Mouse (Mus musculus) retina, postnatal 1 day (tissue): ENCODE measurements around the gene Echdc2.
"Not testable (repeated sequence)": the region's sequence is repeated elsewhere in the genome, so short reads cannot be mapped to it uniquely, and the experiment has no call there.

Experiments used
- DNase-seq: peaks from one replicate; pipeline ENCODE4 v3.0.0-alpha.2; 2012

Gene Echdc2

DNA sequence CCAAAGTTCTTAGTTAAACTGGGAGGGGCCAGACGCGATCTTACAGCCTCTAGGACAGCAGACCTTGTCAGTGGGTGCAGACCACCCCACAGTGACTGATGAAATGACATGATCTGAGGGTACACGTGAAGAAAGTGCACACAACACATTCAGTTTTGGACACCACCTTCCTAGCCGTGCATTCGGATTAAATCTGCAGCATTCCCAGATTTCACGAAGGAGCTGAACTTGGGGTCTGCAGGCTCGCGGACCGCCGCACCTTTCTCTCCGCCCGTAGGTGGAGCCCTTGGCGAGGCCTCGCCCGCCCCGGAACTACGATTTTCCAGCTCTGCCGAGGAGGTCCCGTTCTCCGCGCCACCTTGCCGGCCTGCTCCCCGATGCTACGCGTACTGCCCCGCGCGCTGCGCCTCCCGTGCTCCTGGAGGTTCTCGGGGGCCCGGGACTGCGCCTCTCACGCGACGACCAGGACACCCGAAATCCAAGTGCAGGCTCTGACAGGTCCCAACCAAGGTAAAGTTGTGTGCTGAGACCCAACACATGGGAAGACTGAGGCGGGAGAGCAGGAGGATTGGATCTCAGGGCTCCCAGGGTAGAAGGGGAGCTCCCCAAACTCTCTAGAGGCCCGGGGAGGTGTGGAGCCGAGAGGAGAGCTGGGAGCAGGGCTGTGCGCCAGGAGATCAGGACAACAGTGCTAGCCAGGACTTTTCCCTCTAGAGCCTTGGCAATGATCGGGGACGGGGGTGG, at the start of gene Echdc2:
TSS of gene Echdc2 (plus strand) at position 286 of the 744 bp plus-strand sequence.
- DNase-seq, result peak; percentile 60

DNA sequence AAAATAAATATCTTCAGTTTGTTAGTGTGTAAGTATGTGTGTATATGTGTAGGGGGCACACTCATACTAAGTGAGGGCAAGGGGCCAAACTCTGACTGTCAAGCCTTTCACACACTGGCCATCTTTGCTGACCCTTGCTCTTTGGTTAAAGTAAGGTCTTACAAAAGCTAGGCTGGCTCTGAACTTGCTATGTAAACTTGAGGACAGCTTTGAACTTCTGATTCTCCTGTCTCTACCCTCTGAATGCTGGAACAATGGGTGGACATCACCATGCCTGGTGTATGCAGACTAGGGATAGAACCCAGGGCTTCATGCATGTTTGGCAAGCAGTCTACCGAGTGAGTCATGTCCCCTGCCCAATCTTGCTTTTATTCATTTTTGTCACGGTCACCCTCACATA, 48.8 kb upstream of the Echdc2 start:
- no peak for DNase-seq

DNA sequence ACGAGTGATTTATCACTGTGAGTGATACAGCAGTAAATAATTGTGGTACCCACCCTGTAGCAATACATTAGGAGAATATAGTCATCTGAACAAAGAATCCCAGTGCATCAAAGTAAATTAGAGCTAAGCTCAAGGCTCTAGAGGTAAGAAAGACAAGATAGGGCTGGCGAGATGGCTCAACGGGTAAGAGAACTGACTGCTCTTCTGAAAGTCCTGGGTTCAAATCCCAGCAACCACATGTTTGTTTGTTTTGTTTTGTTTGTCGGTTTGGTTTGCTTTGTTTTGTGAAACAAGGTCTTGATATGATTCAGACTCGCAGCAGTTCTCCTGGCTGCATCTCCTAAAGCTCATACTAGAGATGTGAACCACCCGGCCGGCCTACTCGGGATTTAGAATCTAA, 47.7 kb upstream of the Echdc2 start:
- no peak for DNase-seq

DNA sequence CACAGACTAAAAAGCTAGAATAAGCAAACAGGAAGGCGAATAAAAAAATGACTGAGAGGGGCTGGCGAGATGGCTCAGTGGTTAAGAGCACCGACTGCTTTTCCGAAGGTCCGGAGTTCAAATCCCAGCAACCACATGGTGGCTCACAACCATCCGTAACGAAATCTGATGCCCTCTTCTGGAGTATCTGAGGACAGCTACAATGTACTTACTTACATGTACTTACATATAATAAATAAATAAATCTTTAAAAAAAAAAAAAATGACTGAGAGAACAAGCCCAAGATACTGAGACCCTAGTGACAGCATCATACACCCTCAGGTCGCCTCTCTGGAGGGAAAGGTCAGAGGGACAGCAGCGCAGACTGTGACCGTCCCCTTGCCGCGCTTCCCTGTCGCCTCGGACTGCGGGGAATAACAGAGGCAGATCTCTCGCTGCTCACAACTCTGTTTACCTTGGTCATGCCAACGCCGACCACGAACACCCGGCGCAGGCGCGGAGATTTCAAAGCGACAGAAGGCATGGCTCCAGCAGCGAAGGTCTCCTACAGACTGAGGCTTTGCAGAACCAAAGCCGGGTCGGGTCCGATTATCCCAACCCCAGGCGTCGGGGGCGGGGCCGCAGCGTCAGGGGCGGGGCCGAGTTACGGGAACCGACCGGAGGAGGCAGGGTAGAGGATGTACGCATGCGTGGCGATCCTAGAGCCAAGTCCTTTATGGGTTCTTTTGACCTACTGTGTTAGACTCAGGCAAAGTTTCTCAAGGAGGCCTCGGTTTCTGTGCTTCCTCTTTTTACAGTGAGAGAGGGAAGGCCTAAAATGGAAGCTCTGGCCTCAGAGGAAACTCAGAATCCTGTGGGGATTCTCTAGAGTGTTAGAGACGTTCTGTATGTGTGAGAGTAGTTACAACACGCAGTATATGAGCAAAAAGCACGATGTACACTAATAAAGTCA, 47.0 kb upstream of the Echdc2 start:
- DNase-seq, result peak; percentile 93

DNA sequence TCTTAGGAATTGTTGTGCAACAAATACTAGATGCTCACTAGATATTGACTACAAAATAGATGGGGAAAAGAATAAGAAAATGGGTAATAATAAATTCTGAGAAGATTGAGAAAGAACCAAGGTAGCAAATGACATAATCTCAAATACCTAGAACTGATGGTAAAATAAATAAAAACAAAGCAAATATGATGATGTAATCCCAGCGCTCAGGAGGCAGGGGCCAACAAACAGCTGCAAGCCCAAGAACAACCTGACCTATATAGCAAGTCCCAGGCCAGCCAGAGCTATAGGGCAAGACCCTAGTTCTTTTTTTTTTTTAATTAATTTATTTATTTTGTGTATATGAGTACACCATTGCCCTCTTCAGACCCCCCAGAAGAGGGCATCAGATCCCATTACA, 41.1 kb upstream of the Echdc2 start:
- DNase-seq, result no peak

DNA sequence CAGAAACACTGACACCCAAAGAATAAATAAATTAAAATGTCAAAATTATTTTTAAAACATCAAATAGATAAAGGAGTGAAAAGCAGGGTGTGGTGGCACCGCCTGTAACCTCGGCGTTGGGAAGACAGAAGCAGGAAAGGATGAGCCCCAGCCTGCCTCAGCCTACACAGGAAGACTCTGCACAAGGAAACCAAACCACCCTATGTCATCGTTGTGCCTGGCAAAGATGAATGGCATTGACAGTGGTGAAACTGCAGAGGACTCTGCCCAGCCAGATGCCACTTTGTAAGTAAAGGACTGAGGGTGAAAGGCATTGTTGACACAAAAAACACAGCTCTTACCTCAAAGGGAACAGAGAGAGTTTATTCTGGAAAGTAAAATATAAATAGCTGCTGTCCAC, 39.0 kb upstream of the Echdc2 start:
- no peak for DNase-seq

DNA sequence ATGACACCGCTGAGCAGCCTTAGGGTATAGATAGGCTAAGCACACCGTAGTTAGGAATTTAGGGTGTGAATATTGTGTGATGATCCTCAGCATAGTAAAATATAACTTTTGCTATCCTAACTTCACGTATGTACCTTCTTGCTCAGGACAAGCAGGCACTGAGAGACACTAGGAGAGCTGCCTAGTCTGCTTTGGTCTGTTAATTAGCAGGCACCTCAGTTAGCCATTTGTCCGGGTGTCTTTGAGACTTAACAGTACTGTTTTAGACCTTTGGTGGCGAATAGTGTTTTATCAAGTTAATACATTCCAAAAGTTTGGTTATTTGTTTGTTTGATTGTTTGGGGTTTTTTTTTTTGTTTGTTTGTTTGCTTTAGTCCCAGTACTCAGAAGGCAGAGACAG, 37.7 kb upstream of the Echdc2 start:
- no peak for DNase-seq

DNA sequence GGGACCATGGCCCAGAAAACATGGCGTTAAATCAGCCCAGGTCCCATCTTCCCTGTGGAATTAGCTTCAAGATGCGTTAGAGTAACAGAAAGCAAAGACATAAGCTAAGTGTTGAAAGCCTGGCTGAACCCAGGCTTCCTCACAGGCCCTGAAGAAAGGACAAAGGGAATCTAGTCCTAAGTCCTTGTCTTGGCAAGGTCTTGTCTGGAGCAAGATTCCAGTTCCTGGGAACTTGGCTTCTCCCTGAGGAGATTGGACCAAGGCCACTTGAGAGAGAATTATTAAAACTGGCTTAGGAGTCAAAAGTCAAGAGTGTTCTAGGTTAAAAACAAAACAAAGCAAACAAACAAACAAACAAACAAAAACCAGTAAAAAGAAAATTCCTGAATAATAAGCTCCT, 36.9 kb upstream of the Echdc2 start:
- no peak for DNase-seq

DNA sequence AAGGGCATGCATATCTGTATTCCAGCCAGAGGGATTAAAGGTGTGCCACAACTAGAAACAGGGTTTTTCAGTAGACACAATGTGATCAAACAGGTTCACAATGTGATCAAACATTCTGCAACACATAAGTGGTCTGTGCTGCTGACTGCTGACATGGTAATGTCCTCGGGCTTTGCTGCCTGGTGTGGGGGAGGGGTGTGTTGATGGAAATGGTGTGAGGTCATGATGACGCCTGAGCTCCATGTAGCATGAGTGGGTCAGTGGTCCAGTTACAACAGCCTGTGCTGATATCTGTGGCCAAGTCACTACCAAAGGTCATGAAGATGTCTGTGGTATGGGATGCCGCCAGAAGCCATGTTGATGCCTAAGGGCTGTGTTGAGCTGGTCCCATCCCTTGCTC, 34.8 kb upstream of the Echdc2 start:
- no peak for DNase-seq

DNA sequence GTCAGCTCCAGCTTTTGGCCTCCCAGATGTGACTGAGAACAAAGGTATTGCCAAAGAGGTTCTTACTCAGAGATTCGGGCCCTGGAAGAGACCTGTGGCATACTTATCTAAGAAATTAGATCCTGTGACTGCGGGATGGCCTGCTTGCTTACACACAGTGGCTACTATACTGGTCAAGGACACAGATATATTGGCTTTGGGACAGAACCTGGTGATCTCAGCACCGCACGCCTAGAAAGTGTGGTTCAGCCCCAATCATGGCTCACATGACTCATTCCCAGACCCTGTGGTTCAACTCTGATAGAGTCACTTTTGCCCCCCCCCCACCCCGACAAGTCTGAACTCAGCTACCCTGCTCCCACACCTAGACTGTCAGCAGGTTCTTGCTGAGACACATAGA, 28.3 kb upstream of the Echdc2 start:
- DNase-seq, result no peak

DNA sequence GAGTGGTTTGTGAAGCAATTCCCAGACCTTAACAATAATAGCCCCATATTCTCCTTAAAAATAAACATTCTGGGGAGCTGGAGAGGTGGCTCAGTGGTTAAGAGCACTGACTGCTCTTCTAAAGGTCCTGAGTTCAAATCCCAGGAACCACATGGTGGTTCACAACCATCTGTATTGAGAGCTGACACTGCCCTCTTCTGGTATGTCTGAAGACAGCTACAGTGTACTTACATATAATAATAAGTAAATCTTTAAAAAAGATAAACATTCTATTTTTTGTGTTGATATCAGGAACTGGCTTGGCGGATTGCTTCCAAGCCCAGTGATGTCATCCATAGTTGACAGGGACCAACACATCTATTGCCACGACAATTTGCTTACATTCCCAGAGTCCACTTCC, 22.1 kb upstream of the Echdc2 start:
- DNase-seq, result not testable (repeated sequence)

DNA sequence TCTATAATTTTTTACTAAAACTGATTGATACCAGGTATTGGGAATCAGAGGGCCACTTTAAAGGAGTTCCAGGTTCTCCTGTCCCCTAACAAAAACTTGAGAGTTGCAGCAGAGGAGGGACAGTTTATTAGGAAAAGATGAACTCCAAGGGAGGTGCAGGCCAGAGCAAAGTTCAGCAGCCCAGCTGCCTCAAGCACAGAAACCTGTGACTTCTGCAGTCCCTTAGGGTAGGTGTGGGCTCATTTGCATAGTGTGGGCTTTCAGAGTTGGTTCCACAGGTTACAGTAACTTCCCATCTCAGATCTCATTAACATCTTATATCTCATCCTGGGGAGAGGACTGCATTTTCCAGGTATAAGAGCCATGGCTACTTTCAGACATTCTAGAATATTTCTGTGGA, 21.5 kb upstream of the Echdc2 start:
- DNase-seq, result no peak

DNA sequence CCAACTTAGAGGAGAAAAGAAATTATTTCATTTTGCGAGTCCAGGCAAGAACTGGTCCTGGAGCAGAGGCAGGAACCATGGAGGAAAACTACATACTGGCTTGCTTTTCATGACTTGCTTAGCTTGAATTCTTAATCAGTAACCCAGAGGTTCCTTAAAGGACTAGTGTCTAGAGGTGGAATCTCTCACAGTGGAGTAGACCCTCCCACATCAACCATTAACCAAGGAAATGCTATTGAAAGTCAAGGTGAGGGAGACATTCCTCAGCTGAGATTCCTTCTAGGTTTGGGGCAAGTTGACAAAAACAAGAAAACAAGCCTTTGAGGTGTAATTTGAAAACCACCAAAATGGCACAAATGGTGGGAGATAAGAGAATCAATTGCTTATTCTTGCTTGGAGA, 20.4 kb upstream of the Echdc2 start, which contains the start of gene Scp2:
TSS of gene Scp2 (minus strand) at position 119 of the 400 bp plus-strand sequence.
- no peak for DNase-seq

DNA sequence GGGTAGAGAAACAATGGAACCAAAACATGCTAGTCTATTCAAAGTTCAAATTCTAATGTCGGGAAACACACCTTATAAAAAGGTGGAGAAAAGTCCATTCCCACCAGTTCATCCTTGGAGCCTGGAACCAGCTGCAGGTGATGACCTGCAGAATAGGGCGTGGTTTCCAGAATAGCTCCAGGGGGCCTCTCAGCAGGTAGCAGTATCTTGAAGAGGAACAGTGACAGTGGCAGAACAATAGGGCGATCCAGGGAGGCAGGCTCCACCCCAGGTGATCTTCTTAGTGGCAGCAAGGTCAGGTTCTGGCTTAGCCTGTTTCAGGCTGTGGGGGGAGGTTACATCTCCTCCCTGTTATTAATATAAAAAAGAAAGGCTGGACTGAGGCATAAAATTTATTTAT, 19.7 kb upstream of the Echdc2 start:
- DNase-seq, result not testable (repeated sequence)

DNA sequence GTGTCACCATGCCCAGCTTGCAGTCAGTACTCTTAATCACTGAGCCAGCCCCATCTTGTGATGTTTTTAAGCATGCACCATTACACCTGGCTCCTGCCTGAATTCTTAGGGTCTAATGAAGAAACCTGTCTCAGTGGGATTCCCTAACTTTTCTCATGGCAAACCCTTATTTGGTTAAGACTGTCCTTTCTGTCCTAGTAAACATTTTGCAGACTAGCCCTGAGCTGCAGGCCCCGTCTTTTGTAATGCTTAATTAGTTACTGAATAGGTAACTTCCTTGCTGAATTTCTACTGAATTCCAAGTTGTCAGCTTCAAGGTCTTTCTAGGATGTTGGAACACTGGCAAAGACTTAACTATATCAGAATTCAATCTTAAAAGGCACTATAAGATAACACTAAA, 10.1 kb upstream of the Echdc2 start:
- DNase-seq, result not testable (repeated sequence)

DNA sequence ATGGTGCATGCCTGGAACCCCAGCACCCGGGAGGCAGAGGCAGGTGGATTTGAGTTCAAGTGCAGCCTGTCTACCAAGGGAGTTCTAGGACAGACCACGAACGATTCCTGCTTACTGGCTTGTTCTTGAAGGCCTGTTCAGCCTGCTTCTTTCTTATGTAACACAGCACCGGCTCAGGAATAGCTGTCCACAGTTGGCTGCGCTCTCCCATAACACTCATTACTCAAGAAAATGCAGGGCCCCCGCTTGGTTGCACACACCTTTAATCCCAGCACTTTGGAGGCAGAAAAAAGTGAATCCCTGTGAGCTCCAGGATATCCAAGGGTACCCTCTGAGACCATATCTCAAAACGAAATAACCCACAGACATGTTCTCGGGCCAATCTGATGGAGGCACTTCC, 3.3 kb upstream of the Echdc2 start:
- DNase-seq, result no peak

DNA sequence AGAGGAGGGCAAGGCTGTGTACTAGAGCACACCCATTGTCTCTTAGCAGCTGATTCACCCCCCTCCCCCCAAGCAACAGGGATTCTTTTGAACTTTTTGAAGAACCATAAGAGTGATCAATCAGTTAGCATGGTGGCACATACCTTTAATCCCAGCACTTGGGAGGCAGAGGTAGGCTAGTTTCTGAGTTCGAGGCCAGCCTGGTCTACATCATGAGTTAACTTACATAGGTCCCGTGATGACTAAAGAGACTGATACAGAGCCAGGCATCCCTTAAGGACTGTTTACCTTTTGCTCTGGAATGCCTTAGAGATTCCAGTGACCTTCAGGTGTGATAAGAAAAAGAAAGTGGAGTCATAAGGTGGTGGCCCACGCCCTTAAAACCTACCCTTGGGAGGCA, 1.9 kb upstream of the Echdc2 start:
- no peak for DNase-seq

DNA sequence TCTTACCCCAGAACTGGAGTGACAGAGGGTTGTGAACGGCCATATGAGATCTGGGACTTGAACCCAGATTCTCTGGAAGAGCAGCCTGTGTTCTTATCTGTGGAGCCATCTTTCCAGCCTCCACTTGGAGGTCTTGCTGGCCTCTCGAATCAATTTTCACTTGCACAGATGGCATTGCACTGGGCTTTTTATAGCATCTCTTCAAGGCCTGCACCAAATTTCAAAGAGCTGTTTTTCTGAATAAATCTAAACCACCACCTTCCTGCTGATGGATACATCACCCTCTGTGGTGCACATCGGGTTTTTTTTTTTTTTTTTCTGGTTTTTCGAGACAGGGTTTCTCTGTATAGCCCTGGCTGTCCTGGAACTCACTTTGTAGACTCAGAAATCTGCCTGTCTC, 1.6 kb downstream of the Echdc2 start:
- DNase-seq, result no peak

DNA sequence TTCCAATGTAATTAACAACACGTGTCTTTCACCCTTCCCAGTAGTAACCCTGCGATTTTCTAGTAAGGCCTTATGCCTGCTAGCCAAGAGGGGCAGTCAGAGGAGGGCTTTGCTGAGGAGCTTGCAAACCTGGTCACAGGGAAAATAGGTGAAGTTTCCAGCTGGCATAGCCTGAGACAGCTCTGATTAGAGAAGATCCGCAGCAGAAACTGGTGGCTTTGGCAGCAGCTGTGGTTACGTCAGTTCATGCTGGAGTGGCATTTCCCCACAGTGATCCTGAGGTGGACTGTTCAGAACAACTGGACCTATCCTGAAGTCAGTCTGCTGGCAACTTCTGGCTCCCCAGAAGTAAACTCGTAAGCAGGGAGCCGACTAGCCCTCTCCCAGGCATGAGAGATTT, 2.8 kb downstream of the Echdc2 start:
- no peak for DNase-seq

DNA sequence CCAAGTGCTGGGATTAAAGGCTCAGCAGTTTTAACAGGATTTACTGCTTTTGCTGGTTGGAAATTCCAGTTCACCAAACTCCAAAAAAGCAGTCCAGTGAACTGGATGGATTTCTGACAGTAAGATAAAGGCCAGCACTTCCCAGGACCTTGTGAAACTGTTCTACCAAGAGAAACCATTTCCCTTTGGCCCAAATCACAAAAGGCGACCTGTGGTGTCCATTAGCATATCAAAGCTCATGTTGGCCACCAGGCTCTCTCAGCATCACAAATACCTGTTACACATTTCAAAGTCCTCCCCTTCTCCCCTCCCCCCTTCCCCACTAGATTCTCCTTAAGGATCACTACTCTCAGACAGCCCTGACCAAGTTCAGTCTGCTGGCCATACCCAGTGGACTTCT, 17.0 kb downstream of the Echdc2 start:
- DNase-seq, result no peak

DNA sequence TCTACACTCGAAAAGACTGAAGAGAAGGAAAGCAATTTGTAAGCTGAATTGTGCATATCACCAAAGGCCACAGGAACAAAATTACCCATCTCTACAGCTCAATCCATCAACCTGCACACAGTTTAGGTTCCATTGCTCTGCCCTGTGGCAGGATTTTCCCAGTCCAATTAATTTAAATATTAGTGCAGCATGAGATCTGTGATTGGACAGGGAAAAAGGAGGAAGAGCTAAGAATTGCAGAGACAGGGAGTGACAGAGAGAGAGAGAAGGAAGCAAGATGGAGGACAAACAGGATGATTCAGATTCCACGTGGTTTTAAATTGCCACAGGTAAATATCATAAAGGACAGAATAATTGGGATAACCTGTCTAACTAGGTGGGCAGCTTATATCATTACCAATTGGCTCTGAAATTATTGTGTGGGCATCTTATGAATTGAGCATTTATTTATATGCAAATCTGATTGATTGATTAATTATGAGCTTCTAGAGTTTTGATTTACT, 27.6 kb downstream of the Echdc2 start:
- no peak for DNase-seq

DNA sequence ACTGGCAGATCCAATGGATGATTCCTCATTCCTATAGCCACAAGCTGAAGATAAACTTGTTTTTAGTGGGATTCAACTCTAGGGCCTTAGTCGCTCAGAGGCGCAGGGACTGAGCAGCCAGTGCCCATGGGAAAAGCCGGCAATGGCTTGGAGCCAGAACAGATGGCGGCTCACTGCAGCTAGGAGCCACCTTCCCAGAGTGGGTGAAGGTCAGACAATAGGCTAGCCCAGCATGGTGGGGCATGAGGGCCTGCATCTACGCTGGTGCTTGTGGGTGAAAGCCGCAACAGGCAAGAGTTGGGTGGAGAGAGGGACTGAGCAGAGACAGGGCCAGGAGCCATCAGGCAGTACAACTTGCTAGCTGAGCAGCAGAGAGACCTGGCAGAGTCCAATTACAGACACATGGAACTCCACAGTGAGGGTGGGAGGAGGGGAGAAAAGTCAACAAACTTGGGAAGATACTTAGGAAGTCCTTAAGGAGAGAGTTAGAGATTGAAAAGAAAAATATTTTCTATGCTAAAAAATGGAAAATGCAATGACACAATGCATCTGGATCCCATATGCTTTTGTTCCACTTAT, 31.1 kb downstream of the Echdc2 start:
- DNase-seq, result no peak

DNA sequence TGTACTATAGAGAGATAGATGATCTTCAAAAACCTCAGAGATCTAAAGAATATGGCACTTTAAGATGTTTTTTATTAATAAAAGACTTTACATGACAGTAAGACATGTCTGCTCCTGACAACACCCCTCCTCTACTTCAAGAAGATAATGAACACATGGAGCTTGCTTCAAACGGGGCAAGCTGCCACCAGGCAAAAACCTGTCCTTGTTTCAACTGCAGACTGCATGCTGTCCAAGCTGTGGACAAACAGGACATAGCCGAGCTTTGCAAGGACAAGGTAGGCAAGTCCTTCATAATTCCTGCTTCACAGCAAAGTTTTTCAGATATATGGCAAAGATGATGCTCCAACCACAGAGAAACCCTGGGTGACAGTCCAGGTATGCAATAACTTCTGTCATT, 34.0 kb downstream of the Echdc2 start:
- DNase-seq, result no peak

DNA sequence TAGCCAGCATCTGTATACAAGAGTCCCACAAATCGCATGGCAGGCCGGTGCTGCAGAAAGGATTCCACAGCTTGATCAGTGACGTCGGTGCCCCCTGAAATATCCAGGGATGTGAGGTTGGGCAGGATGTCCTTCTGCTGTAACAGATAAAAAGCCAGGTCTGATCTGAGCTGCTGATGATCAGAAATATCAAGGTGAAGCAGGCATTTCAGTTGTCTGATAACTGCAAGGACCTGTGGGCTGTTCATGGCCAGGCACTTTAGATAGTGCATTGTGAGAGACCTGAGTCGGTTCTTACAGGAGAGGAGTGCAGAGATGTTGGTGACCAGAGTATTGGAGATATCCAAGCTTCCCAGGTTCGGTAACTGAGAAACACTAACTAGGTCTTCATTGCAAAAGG, 39.4 kb downstream of the Echdc2 start:
- DNase-seq, result no peak
